27 mouse cellular contexts compared by ENCODE assay signal in genomic region chr11:118136172-118136632, GRCm38 (mm10). TPM values are rescaled to one million over a fixed set of nuclear protein-coding genes. Genes with fewer than 3 reads are reported as not detected.
DNase-seq lines count a peak whose midpoint lies in the region; ATAC-seq and TF ChIP-seq lines count a peak whose summit lies in the region.
"Had no signal": no experiment of that assay in that cellular context is flagged by ENCODE, and none has a peak within 500 bp of the region (broad histone marks: within the 10 kb centered on the region; RNA-seq: fewer than 3 reads in every experiment).

No protein-coding gene starts in this region.

- no peaks in the 10 kb centered on the region for H3K27me3 ChIP-seq in heart, embryonic 10.5 days (ENCODE audit: insufficient read depth, poor library complexity, severe bottlenecking)
- H3K27me3 ChIP-seq in hindbrain, postnatal 0 days (ENCODE audit: insufficient read depth, low read length) = no peaks in the 10 kb centered on the region
- H3K27me3 ChIP-seq: embryonic facial prominence, embryonic 12.5 days; heart, embryonic 12.5 days; hindbrain, embryonic 15.5 days; limb, embryonic 15.5 days; liver, embryonic 15.5 days; midbrain, embryonic 12.5 days; neural tube, embryonic 15.5 days had no signal

- H3K9ac ChIP-seq in hindbrain, postnatal 0 days (replicated peaks; ENCODE audit: low read length) = no peak overlapping the region
- H3K9ac ChIP-seq: embryonic facial prominence, embryonic 12.5 days; heart, embryonic 12.5 days; hindbrain, embryonic 15.5 days; limb, embryonic 15.5 days; liver, embryonic 15.5 days; midbrain, embryonic 12.5 days; neural tube, embryonic 15.5 days had no signal

- H3K4me2 ChIP-seq in hindbrain, postnatal 0 days (ENCODE audit: low read depth, low read length) = no peak overlapping the region
- H3K4me2 ChIP-seq: embryonic facial prominence, embryonic 12.5 days; heart, embryonic 12.5 days; hindbrain, embryonic 15.5 days; limb, embryonic 15.5 days; liver, embryonic 15.5 days; midbrain, embryonic 12.5 days; neural tube, embryonic 15.5 days had no signal

- peaks cover 56% of the 10 kb centered on the region for H3K4me1 ChIP-seq in heart, embryonic 10.5 days
- H3K4me1 ChIP-seq in brown adipose tissue, adult 24 weeks (ENCODE audit: control insufficient read depth, insufficient read depth, insufficient read length, low read length) = peaks cover 36% of the 10 kb centered on the region
- H3K4me1 ChIP-seq in hindbrain, postnatal 0 days (ENCODE audit: insufficient read depth, low read length) = no peaks in the 10 kb centered on the region
- H3K4me1 ChIP-seq: embryonic facial prominence, embryonic 12.5 days had no signal

- H3K4me3 ChIP-seq in heart, embryonic 10.5 days = no peak overlapping the region
- H3K4me3 ChIP-seq in brown adipose tissue, adult 24 weeks (ENCODE audit: insufficient read depth, low read depth, low read length) = no peak overlapping the region
- H3K4me3 ChIP-seq in hindbrain, postnatal 0 days (ENCODE audit: low read length) = no peak overlapping the region
- H3K4me3 ChIP-seq: embryonic facial prominence, embryonic 12.5 days; erythroblast, embryonic 14.5 days; heart, embryonic 12.5 days; hindbrain, embryonic 15.5 days; layer of hippocampus, adult 2 months; limb, embryonic 15.5 days; liver, embryonic 15.5 days; midbrain, embryonic 12.5 days; neural tube, embryonic 15.5 days had no signal

- no peak for DNase-seq in heart, embryonic 10.5 days (ENCODE audit: low spot score)
- no peak for DNase-seq in heart, postnatal 14 days
- DNase-seq in cerebellum, postnatal 25 days = peak; percentile 45 to 54
- no peak for DNase-seq in hindbrain, postnatal 0 days (ENCODE audit: low spot score)
- DNase-seq in urinary bladder, postnatal 4 days (ENCODE audit: low spot score in 2 of 2) = no peak
- no peak for DNase-seq in kidney, adult 9 months
- DNase-seq: adrenal gland, postnatal 10 days; gastrocnemius, postnatal 25 days; kidney, postnatal 10 days; layer of hippocampus, postnatal 36 days; right cerebral cortex, postnatal 14 days; thymus, postnatal 25 days had no signal

- no peaks in the 10 kb centered on the region for H3K9me3 ChIP-seq in heart, embryonic 10.5 days
- no peaks in the 10 kb centered on the region for H3K9me3 ChIP-seq in hindbrain, postnatal 0 days (ENCODE audit: low read length)
- H3K9me3 ChIP-seq: embryonic facial prominence, embryonic 12.5 days; hindbrain, embryonic 15.5 days; limb, embryonic 15.5 days; liver, embryonic 15.5 days; midbrain, embryonic 12.5 days; neural tube, embryonic 15.5 days had no signal

- intact Hi-C loops in heart, postnatal 14 days (cut with DNase I) = no loop called here

- 40% methylated on average over 5 of the region's 5 CpGs for WGBS in heart, embryonic 10.5 days
- WGBS in hindbrain, postnatal 0 days = 30% methylated on average over 5 of the region's 5 CpGs

- no peak for TF ChIP-seq CTCF in hindbrain, postnatal 0 days (IDR thresholded peaks at IDR 0.05; ENCODE audit: low read depth)

- H3K27ac ChIP-seq in heart, embryonic 10.5 days = 0 out of 2 replicates have a peak overlapping the region, but pooled peaks have one; percentile 31
- peak overlapping the region; percentile 99 for H3K27ac ChIP-seq in brown adipose tissue, adult 24 weeks (replicated peaks; ENCODE audit: low read depth, low read length)
- H3K27ac ChIP-seq in hindbrain, postnatal 0 days = no peak overlapping the region
- H3K27ac ChIP-seq: embryonic facial prominence, embryonic 12.5 days; hindbrain, embryonic 15.5 days; layer of hippocampus, adult 2 months; limb, embryonic 15.5 days; liver, embryonic 15.5 days; macrophage; midbrain, embryonic 12.5 days; neural tube, embryonic 15.5 days; stomach, postnatal 0 days had no signal

- ATAC-seq in monocyte, adult 5-6 weeks (replicated peaks; ENCODE audit: insufficient number of reproducible peaks, low FRiP score, low TSS enrichment, poor library complexity, severe bottlenecking) = peak; percentile 53
- ATAC-seq in hindbrain, postnatal 0 days = no peak
- ATAC-seq: forebrain, embryonic 14.5 days; intestine, postnatal 0 days had no signal

- no peaks in the 10 kb centered on the region for H3K36me3 ChIP-seq in heart, embryonic 10.5 days
- no peaks in the 10 kb centered on the region for H3K36me3 ChIP-seq in hindbrain, postnatal 0 days (ENCODE audit: insufficient read depth, low read length)
- H3K36me3 ChIP-seq: embryonic facial prominence, embryonic 12.5 days; heart, embryonic 12.5 days; hindbrain, embryonic 15.5 days; limb, embryonic 15.5 days; liver, embryonic 15.5 days; midbrain, embryonic 12.5 days; neural tube, embryonic 15.5 days had no signal

RNA-seq across cellular contexts. Expression of gene Dnah17, which starts 5.8 kb away (rescaled TPM):
- 0.12 and 0.14 TPM in 2 replicates for polyA plus RNA-seq in heart, embryonic 10.5 days (2016; fragmentation: Nextera tagmentation; extraction: Ambion mirVana)
- total RNA-seq in heart, postnatal 14 days (2021) = under 1 TPM; 0.10 to 0.17 TPM
- not detected in 2 replicates for polyA plus RNA-seq in brown adipose tissue, adult 24 weeks (2012; ENCODE audit: insufficient read depth, insufficient read length, missing spikeins)
- total RNA-seq in monocyte, adult 5-6 weeks (2017) = 0.19 to 2.2 TPM in 2 of 3 replicates, not detected in the other
- 0.07 TPM in 1 of 2 replicates, not detected in the other for total RNA-seq in hindbrain, postnatal 0 days (2014; rRNA removed)
- polyA plus RNA-seq in hindbrain, postnatal 0 days (2015; fragmentation: Nextera tagmentation; extraction: Ambion mirVana) = 0.13 and 0.16 TPM in 2 replicates
- polyA plus RNA-seq: erythroblast, embryonic 14.5 days had no signal

Comparison
In these comparisons a context has a peak if more than half of its experiments do, and no peak if none do; other contexts are left out.
1. DNase-seq: peak in cerebellum, postnatal 25 days (2 of 2); none in heart, embryonic 10.5 days (single experiment), heart, postnatal 14 days (0 of 2), hindbrain, postnatal 0 days (single experiment), urinary bladder, postnatal 4 days (0 of 2) and kidney, adult 9 months (single experiment).